Mouse (Mus musculus) G1E (cell line): ENCODE measurements around the gene Cd72. TPM values are rescaled to one million over a fixed set of nuclear protein-coding genes. Genes with fewer than 3 reads are reported as not detected.

ENCODE experiments used
- ATAC-seq: 2 replicates; pipeline ENCODE4 v1.8.0; 2016; ENCODE audit warnings: mild to moderate bottlenecking; ENCODE audit not compliant: insufficient number of reproducible peaks, poor library complexity, low FRiP score, severe bottlenecking; ENCODE audit errors: extremely low read depth
- DNase-seq: peaks from one replicate; pipeline ENCODE4 v3.0.0; 2012; ENCODE audit warnings: low spot score
- H3K27me3 ChIP-seq: 2 replicates; pipeline ENCODE4 v1.6.1; 2012; ENCODE audit warnings: mild to moderate bottlenecking, low read length, inconsistent platforms; ENCODE audit not compliant: insufficient read depth
- H3K36me3 ChIP-seq: replicated peaks from 2 replicates; pipeline ENCODE3; 2012; ENCODE audit warnings: mild to moderate bottlenecking, inconsistent platforms
- H3K4me1 ChIP-seq: 2 replicates; pipeline ENCODE4 v1.6.1; 2012; ENCODE audit warnings: low read depth, low read length, inconsistent platforms, mixed read lengths; ENCODE audit not compliant: insufficient read depth
- H3K4me3 ChIP-seq: 2 replicates; pipeline ENCODE4 v1.5.1; 2012; ENCODE audit warnings: low read depth, mild to moderate bottlenecking, inconsistent platforms, low read length, moderate library complexity, mixed read lengths
- H3K9me3 ChIP-seq: replicated peaks from 2 replicates; pipeline ENCODE4 v1.6.1; 2012; ENCODE audit warnings: inconsistent platforms
- CTCF ChIP-seq: IDR thresholded peaks from 2 replicates; pipeline ENCODE4 v1.5.1; 2012; ENCODE audit warnings: low read depth, low read length, inconsistent platforms, mixed read lengths
- GATA1 ChIP-seq: IDR thresholded peaks from 2 replicates; pipeline ENCODE4 v1.6.1; 2012; ENCODE audit warnings: borderline replicate concordance, low read length, inconsistent platforms, mixed read lengths
- GATA2 ChIP-seq: IDR thresholded peaks from 2 replicates; pipeline ENCODE4 v1.6.1; 2012; ENCODE audit warnings: low read depth, low read length, inconsistent platforms, borderline replicate concordance
- POLR2AphosphoS5 ChIP-seq: IDR thresholded peaks from 2 replicates; pipeline ENCODE4 v1.6.1; 2012; ENCODE audit warnings: low read depth, low read length, inconsistent platforms; ENCODE audit not compliant: insufficient replicate concordance
- TAL1 ChIP-seq: conservative IDR thresholded peaks from 2 replicates; pipeline ENCODE4 v1.6.1; 2012; ENCODE audit warnings: low read depth, low read length, inconsistent platforms, mixed read lengths
- polyA plus RNA-seq: library from polyadenylated mRNA; stranded (reverse); fragments of >175 nt; gene quantifications from 2 replicates; pipeline ENCODE4 v1.2.3, GENCODE M21; 2012
- total RNA-seq, 2 experiments: library from RNA; stranded (forward) in 1 of 2; stranded (reverse) in 1 of 2; fragments of 200-1000 nt in 1 of 2; fragments of >200 nt in 1 of 2; fragmentation: Nextera tagmentation in 1 of 2; gene quantifications; 2 replicates each; pipeline ENCODE4 v1.2.3; 2014 to 2017

Cd72 gene
- total and polyA plus RNA-seq, 3 experiments: 0.16 to 1.5 TPM; not detected in 1

GRCm38 (mm10) chr4:43478906-43479832, 24.7 kb upstream of the Cd72 start:
- Histone ChIP-seq H3K27me3 (peaks cover 24% of the 10 kb centered on the region), H3K9me3 (no peaks in the 10 kb centered on the region), H3K36me3 (no peaks in the 10 kb centered on the region), H3K4me3 (no peak overlapping the region), H3K4me1 (peaks cover 15% of the 10 kb centered on the region)
- TF ChIP-seq TAL1 (no peak), GATA2 (no peak), CTCF (no peak), GATA1 (no peak), POLR2AphosphoS5 (no peak)
- ATAC-seq (no peak), DNase-seq (no peak)

GRCm38 (mm10) chr4:43478534-43478858, 24.1 kb upstream of the Cd72 start:
- peaks cover 15% of the 10 kb centered on the region for H3K4me1 ChIP-seq
- no peak for ATAC-seq

GRCm38 (mm10) chr4:43477857-43478533, 23.6 kb upstream of the Cd72 start:
- TF ChIP-seq CTCF (no peak), GATA2 (no peak), POLR2AphosphoS5 (no peak), GATA1 (no peak), TAL1 (no peak)
- H3K4me1 ChIP-seq: peaks cover 15% of the 10 kb centered on the region
- H3K9me3 ChIP-seq: no peaks in the 10 kb centered on the region
- no peak for ATAC-seq
- no peak for DNase-seq
- H3K4me3 ChIP-seq: no peak overlapping the region
- H3K27me3 ChIP-seq: peaks cover 16% of the 10 kb centered on the region
- no peaks in the 10 kb centered on the region for H3K36me3 ChIP-seq

More at GRCm38 (mm10) chr4:43478534-43478858, 24.1 kb upstream of the Cd72 start:
- no peak for TF ChIP-seq CTCF
- no peak for TF ChIP-seq GATA1
- TF ChIP-seq POLR2AphosphoS5: no peak
- Histone ChIP-seq H3K4me3 (no peak overlapping the region), H3K9me3 (no peaks in the 10 kb centered on the region), H3K27me3 (peaks cover 21% of the 10 kb centered on the region), H3K36me3 (no peaks in the 10 kb centered on the region)
- DNase-seq: no peak

- peaks cover 9% of the 10 kb centered on the region for H3K27me3 ChIP-seq
- ATAC-seq (no peak), DNase-seq (no peak)
- H3K36me3 ChIP-seq: no peaks in the 10 kb centered on the region
- TF ChIP-seq GATA2: no peak
- TF ChIP-seq GATA1: no peak
- no peak for TF ChIP-seq CTCF
- TF ChIP-seq POLR2AphosphoS5: no peak
- TF ChIP-seq TAL1: no peak
- peaks cover 8% of the 10 kb centered on the region for H3K4me1 ChIP-seq
- H3K9me3 ChIP-seq: no peaks in the 10 kb centered on the region
- no peak overlapping the region for H3K4me3 ChIP-seq
Measured at GRCm38 (mm10) chr4:43476604-43477003, 22.2 kb upstream of the Cd72 start.

- H3K4me1 ChIP-seq: peaks cover 5% of the 10 kb centered on the region
- no peak overlapping the region for H3K4me3 ChIP-seq
- TF ChIP-seq CTCF: no peak
- TF ChIP-seq GATA2: no peak
- no peak for TF ChIP-seq POLR2AphosphoS5
- no peak for TF ChIP-seq TAL1
- no peak for TF ChIP-seq GATA1
- ATAC-seq (no peak), DNase-seq (no peak)
- no peaks in the 10 kb centered on the region for H3K9me3 ChIP-seq
- H3K36me3 ChIP-seq: no peaks in the 10 kb centered on the region
- H3K27me3 ChIP-seq: peaks cover 12% of the 10 kb centered on the region
Measured at GRCm38 (mm10) chr4:43473636-43474035, 19.2 kb upstream of the Cd72 start.

- no peak for DNase-seq
- no peak overlapping the region for H3K4me3 ChIP-seq
- ATAC-seq: no peak
- no peaks in the 10 kb centered on the region for H3K36me3 ChIP-seq
- TF ChIP-seq TAL1 (no peak), GATA2 (no peak), POLR2AphosphoS5 (no peak), CTCF (no peak), GATA1 (no peak)
- no peaks in the 10 kb centered on the region; the same call in 1 of the 2 replicates for H3K4me1 ChIP-seq
- H3K9me3 ChIP-seq: no peaks in the 10 kb centered on the region
- H3K27me3 ChIP-seq: peaks cover 27% of the 10 kb centered on the region
Measured at GRCm38 (mm10) chr4:43470301-43470700, 15.9 kb upstream of the Cd72 start.
